Mouse (Mus musculus) mouse embryonic stem cell (cell line): Measurements from ENCODE around the gene Fam110a.

Experiments used
- in situ Hi-C, 2 experiments: fragments of 300-500 bp; cut with MboI; formaldehyde crosslinking; loops; 1 replicate in 1 of 2; 3 replicates in 1 of 2; pipeline ENCODE4 v1.14.3; 2019 to 2020; ENCODE audit warnings: low sequenced_read_pairs in 2 of 2, low pct_unique_long_range_greater_than_20kb in 1 of 2, mixed read lengths in 1 of 2; ENCODE audit not compliant: unreplicated experiment in 1 of 2

Gene Fam110a

GRCm38 (mm10) chr2:151953665-151954064 lies 26.4 kb downstream of the Fam110a start:
- in situ Hi-C loops: no loop called here

- in situ Hi-C loops: no loop called here
Observed at GRCm38 (mm10) chr2:151949082-151949774, 30.8 kb downstream of the Fam110a start.

- in situ Hi-C loops: no loop called here
Observed at GRCm38 (mm10) chr2:151948311-151948710, 31.7 kb downstream of the Fam110a start.

- in situ Hi-C loops: no loop called here
Observed at GRCm38 (mm10) chr2:151947617-151948016, 32.4 kb downstream of the Fam110a start.

- in situ Hi-C loops: loop anchor here in 1 of 2 experiments (5.0 kb wide), 1 partner anchor 33 kb away; no protein-coding TSS in a partner anchor
Observed at GRCm38 (mm10) chr2:151944106-151944505, 35.9 kb downstream of the Fam110a start.

- in situ Hi-C loops: loop anchor here in 1 of 2 experiments (5.0 kb wide), 1 partner anchor 36 kb away; no protein-coding TSS in a partner anchor
Observed at GRCm38 (mm10) chr2:151941269-151941668, 38.8 kb downstream of the Fam110a start.

GRCm38 (mm10) chr2:151939651-151940420 lies 40.2 kb downstream of the Fam110a start:
- in situ Hi-C loops: loop anchor here in 1 of 2 experiments (5.0 kb wide), 1 partner anchor 37 kb away; no protein-coding TSS in a partner anchor

GRCm38 (mm10) chr2:151938780-151939200 lies 41.2 kb downstream of the Fam110a start:
- in situ Hi-C loops: no loop called here

GRCm38 (mm10) chr2:151937893-151938292 lies 42.1 kb downstream of the Fam110a start:
- in situ Hi-C loops: no loop called here

GRCm38 (mm10) chr2:151930389-151931074 lies 49.5 kb downstream of the Fam110a start:
- in situ Hi-C loops: no loop called here

- in situ Hi-C loops: no loop called here
Observed at GRCm38 (mm10) chr2:151927103-151927502, 52.9 kb downstream of the Fam110a start.

- in situ Hi-C loops: no loop called here
Observed at GRCm38 (mm10) chr2:151925715-151926114, 54.3 kb downstream of the Fam110a start.

GRCm38 (mm10) chr2:151924276-151924675 lies 55.7 kb downstream of the Fam110a start:
- in situ Hi-C loops: no loop called here

- in situ Hi-C loops: no loop called here
Observed at GRCm38 (mm10) chr2:151921596-151921995, 58.4 kb downstream of the Fam110a start.

GRCm38 (mm10) chr2:151921068-151921467 lies 59.0 kb downstream of the Fam110a start:
- in situ Hi-C loops: no loop called here
